Mouse (Mus musculus) urinary bladder, postnatal 10 days (tissue): ENCODE results near the gene Pgghg.
"Not testable (repeated sequence)": the region's sequence is repeated elsewhere in the genome, so short reads cannot be mapped to it uniquely, and the experiment has no call there.

ENCODE experiments used
- DNase-seq: peaks from one replicate; pipeline ENCODE4 v3.0.0; 2022; ENCODE audit warnings: low spot score

Pgghg gene

DNA sequence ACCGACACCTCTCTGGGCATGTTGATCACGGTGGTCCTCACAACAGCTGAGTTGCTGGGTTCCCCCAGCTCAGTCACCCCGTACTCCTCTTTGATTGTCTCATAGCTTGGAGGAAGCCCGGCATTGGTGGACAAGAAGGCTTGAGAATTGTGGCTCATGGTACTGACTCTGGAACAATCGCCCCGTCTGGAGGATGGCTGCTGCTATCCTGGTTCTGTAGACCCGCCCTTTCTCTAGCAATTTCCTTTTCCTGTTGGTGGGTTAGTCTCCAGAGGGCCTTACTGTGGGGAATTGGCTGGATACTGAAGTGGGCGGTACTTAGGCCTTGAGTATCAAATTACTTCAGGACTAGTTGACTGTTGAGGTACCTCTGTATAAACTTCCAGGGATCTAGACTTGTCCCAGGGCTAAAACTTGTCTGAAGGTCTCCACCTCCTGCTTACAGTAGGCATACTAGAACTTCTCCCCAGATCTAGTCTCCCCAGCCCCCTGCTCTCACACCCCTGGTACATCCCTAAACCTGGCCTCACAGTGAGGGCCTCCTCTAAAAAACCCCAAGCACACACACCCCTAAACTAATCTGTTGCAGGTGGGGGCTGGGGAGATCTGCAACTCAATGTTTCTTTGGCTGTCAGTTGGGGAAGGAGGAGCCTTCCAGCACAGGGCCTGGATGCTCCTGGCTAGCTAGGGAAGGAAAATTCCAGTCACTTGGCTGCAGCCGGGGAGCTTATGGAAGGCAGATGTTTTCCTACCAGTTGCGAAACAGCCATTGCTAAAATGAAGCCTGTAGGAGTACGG lies 14.8 kb downstream of the Pgghg start, which contains the start of the genes Gm45717 and Ifitm2:
Gm45717 (minus strand) TSS at position 180 of the 798 bp plus-strand sequence.
Ifitm2 (minus strand) TSS at position 230 of the 798 bp plus-strand sequence.
- no peak for DNase-seq

DNA sequence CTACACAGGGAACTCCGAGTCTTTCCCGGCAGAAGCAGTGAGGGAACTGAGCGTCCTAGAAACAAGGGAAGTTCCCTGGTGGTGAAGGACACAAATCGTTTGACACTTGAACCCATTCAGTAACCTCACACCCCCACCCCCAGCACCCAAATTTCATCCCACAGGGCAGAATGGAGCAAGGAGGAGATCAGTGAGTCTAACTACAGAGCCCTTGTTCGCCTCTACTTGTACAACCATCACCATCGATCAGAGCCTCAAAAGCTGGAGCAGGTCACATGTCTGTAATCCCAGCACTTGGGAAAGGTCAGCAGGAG lies 15.3 kb downstream of the Pgghg start:
- DNase-seq = no peak

DNA sequence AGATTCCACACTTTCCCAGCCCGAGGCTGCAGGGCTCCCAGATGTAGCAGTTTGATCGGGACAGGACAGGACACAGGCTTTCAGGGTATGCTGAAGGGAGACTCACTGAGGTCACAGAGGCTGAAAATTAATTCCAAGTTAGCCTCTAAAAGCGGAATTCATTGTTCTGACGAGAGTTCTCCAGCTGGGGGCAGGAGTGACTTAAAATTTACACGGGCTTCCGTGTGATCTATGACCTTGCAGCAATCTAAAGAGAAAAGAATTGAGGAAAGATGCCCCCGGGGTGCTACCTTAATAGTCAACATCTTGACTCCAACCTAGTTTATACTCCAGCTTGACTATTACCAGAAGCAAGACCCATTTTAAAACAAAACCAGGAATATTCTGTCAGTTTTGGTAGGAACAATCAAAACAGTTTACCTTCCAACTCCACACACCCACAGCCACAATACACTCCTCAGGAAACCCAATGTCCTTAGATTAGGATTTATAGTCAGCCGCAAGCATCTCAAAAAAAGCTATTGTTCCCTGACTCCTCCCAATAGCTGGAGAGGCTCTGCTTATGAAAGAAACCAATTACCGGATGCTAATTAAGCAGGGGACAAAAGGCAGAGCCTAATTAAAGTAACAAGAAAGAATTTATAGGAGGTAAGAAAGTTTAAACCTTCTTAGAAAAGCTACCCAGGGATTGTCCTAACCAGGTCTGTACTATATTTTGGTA lies 18.1 kb downstream of the Pgghg start:
- DNase-seq = no peak

DNA sequence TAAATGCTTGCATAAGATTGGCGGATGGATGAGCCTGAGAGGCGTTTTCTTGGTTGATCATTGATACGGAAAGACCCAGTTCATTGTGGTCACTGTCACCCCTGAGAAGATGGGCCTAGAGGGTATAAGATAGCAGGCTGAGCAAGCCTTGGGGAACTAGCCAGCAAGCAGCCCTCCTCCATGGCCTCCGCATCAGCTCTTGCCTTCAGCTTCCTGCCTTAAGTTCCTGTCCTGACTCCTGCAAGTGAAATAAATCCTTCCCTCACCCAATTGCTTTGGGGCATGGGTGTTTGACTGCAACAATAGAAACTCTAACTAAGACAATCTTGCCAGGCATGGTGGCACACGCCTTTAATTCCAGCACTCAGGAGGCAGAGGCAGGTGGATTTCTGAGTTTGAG lies 18.8 kb downstream of the Pgghg start:
- no peak for DNase-seq

DNA sequence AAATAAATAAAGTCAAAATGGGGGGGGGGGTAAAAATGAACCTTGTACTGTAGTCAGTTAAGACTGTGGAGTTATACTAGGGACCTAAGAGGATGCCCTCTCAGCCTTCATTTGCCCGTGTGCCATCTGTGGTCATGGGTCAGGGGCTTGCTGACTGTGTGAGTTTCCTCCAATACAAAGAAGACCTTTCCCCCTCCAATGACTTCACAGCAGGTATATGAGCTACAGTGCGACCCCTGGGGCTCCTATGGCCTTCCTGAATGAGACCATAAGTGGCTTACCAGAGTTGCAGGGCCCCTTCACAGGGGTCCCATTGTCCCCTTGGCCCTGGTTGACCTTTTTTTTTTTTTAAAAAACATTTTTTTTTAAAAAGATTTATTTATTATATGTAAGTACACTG lies 20.2 kb downstream of the Pgghg start:
- no peak for DNase-seq

DNA sequence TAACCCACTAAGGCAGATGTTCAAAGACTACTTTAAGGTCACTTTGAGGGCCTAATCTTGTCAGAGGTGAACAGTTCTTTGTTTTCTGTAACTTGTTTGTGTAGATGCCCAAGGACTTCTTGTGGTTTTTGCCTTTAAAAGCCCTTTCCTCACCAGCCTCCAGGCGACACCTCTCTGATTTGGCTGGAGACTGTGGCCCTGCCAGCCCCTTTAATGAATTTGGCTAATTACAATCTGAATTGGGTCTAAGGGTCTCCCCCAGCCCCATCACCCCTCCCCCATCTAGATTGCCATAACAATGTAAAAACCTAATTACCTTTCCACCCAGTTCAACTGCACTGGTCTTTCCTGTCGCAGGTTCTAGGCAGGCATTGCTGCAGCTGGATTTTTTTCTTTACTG lies 21.5 kb downstream of the Pgghg start:
- no peak for DNase-seq

DNA sequence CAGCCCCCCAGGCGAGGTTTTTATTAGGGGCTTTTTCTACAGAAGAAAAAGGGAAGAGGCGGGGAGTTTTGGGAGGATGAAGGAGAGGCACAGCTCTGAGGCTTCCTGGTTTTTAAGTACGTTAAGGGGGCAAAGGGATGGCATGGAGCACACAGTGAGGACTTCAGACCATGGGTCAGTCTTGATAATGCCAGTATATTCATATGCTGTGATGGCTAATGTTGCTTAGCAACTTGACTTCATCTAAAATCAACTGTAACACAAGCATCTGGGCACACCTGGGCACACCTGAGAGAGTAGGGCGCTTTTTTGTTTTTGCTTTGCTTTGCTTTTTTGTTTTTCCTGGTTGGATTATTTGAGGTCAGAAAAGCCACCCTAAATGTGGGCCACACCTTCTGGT lies 25.7 kb downstream of the Pgghg start, which contains the start of gene Ifitm1:
Ifitm1 (plus strand) TSS at position 301 of the 400 bp plus-strand sequence.
- DNase-seq = no peak

DNA sequence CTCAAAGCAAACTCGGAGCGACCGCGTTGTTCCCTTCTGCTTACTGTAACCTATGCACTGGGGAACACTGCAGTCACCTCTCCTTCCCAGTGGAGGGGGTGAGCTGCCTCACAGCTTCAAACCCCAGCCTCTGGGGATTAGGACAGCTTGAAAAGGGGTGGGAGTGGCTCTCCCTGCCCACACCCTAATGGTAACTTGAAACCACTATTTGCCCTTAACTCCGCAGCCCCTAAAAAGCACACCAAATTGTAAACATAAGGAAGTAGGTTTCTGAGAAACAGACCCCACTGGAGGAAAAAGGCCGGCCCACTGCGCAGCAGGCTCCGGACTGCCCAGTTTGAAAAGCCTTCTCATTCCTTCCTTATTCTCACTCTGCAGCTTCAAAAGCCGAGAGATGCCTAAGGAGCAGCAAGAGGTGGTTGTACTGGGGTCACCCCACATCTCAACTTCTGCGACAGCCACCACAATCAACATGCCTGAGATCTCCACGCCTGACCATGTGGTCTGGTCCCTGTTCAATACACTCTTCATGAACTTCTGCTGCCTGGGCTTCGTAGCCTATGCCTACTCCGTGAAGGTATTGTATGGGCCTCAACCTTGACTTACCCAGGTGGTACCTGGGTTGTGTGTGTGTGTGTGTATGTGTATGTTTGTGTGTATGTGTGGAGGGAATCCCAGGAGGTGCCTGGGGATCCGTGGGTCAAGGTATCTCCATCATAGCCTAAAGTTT lies 26.8 kb downstream of the Pgghg start:
- DNase-seq = no peak

DNA sequence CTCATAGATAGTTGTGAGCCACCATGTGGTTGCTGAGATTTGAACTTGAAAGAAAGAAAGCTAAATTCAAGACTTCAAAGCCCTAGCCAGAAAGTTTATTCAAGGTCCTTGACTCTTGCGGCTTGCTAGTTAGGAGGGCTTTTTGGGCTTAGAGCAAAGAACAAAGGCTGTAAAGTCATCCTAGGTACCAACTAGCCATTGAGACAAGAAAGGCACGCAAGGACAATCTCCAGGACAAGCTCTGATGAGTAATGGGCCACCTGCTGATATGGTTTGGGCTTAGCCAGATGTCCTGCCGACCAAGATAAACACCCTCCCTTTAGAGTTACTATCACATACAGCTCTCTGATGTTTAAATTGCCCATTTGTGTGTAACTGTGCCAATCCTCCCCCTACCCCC lies 27.5 kb downstream of the Pgghg start:
- not testable (repeated sequence) for DNase-seq

DNA sequence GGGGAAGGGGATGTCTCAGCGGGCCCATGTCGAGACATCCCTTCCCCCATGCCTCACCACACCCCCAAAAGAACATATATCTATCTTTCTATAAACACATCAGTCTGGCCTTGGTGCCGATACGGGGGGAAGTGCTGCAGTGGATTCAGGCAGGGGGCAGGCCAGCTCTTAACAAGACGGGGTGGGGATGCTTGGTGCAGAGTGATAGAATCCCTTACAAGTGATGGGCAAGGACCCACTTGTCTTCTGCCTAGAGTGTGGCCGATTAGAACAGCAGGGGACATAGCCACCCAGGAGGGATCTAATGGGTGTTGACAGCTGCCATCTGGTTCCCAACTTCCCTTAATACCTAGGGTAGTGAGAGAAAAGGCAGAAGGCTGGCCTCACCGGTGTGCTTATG lies 29.7 kb downstream of the Pgghg start:
- no peak for DNase-seq

DNA sequence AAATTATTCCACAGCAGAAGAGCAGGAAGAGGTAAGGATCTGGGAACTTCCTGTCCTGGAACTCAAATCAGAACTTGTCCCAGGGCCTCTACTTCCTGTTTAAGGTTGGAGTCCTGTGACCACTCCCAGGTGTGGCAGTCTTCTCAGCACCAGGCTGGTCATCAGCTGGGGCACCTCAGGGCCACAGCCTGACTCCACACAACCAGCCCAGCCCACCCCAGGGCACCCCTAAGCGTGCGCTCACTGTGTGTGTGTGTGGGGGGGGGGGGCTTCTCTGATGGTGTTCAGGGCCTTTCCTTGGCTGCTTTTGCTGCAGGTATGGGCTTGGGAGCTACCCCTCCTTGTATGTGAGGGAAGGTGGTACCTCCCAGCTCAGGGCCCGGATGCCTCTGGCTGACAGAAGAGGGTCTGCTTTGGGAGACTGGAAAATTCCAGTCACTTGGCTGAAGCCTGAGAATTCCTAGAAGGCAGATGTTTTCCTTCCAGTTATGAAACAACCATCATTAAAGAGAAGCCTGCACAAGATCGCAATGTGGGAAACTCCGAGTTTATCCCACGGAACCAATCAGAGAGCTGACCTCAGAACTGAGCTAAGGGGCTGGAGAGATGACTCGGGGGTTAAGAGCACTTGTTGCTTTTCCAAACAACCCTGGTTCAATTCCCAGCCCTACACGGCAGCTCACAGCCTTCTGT lies 30.4 kb downstream of the Pgghg start:
- DNase-seq = no peak

DNA sequence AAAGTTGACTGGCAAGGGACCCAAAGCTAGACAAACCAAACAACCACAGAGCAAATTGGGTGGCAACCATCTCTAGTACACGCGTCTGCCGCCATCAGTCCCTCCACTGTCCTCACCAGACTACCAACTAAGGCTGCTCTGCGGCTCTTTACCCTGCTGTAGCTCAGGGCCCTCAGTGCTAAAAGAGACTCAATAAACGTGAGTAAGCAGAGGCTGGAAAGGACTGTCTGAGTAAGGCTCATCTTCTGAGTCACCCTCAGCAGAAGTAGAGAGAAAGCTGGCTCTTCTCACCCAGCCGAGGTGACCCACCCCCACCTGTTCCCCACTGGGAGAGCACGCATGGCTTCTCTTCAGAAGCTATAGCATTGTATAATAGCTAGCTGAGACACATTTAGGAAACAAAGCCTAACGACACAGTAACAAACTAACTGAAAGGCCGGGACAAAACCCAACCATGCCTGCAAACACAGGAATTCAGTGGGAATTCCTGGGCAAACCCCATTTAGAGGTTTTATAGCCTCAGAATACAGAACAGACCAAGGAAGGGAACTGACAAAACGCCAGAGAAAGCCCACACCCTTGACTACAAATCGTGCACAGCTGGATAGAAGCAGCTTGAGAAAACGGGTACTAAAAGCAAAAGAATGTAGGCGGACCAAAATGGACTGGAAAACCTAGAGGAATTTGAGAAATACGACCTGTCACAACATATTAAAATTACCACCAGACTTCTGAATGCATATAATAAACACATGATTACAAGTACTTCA lies 32.4 kb downstream of the Pgghg start:
- no peak for DNase-seq

DNA sequence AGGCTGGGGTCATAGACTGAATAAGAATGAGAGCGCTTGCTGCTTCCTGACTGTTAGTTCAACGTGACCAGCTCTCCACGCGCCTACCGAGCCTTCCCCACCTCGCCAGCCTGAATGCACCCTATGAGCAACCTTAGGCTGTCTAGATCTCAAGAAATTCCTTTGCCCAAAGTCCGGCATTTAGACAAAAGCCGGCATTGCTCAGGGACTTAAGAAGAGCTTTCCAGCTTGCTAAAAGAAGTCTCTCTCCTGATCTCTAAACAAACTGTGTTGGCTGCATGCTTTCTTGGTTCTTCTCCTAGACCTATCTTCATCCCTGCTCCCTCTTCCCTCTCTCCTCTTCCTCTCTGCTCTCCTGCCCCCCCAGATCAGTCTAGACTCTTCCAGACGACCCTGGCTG lies 33.7 kb downstream of the Pgghg start:
- no peak for DNase-seq

DNA sequence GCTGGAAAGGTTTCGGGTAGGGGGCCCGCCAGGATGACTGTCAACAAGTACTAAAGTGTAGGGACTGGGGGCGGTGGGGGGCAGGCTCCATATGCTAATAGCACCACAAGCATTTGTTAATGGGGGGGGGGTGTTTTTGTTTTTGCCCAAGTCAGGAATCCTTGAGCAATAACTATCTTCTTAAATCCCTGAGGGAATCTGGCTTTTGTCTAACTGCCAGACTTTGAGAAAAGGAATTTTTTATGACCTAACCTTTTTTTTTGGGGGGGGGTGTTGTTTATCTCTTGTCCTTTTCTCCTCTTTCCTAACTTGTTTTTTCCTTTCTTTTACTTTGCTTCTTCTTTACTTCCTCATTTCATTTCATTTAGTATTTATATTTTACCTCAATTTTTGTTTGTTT lies 34.3 kb downstream of the Pgghg start:
- no peak for DNase-seq

DNA sequence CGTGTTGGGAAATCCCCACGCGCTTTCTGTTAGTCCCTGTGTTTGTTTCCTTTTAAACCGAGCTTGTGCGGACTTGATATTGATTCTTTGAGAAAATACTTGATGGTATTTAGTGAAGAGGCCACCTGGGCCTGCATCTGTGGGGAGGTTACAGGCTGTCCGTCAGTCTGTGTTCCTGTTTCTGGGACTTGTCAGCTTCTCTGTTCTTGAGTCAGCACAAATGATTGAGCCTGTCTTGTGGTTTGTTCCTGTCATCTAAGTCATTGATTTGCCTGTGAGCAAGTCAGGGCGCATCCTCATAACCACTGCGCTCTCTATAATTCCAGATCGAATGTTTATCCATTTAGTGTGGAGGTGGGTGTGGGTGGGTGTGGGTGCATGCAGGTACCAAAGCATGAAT lies 35.5 kb downstream of the Pgghg start:
- DNase-seq = not testable (repeated sequence)

DNA sequence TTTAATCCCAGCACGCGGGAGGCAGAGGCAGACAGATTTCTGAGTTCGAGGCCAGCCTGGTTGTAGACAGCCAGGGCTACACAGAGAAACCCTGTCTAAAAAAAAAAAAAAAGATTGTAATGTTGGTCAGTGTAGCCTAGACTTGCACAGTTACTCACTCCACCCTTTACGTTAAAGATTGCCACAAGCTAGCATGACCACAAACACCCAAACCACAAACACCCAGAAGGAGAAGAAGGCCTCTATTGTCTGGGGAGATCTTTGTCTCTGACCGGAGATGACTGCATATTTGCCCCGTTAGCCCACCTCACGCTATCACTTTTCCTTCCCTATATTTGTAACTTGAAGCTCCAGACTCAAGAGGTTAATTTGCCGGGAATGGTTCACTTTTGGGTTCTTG lies 40.5 kb downstream of the Pgghg start:
- no peak for DNase-seq

DNA sequence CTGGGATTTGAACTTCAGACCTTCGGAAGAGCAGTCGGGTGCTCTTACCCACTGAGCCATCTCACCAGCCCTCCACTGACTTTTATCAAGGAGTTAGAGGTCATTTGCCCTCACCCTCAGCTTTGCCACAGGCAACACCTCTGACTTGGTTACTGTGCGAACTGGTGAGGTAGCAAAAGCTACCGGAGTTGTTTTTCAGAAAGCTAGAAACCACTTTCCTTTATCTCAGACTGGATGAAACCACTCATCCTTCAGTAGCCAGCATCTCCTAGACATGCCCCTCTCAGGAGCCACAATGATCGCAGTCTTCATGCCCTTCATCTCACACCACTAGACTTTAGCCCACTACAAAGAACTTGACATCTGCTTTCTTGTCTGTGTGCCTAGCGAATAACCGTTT lies 41.8 kb downstream of the Pgghg start:
- no peak for DNase-seq

DNA sequence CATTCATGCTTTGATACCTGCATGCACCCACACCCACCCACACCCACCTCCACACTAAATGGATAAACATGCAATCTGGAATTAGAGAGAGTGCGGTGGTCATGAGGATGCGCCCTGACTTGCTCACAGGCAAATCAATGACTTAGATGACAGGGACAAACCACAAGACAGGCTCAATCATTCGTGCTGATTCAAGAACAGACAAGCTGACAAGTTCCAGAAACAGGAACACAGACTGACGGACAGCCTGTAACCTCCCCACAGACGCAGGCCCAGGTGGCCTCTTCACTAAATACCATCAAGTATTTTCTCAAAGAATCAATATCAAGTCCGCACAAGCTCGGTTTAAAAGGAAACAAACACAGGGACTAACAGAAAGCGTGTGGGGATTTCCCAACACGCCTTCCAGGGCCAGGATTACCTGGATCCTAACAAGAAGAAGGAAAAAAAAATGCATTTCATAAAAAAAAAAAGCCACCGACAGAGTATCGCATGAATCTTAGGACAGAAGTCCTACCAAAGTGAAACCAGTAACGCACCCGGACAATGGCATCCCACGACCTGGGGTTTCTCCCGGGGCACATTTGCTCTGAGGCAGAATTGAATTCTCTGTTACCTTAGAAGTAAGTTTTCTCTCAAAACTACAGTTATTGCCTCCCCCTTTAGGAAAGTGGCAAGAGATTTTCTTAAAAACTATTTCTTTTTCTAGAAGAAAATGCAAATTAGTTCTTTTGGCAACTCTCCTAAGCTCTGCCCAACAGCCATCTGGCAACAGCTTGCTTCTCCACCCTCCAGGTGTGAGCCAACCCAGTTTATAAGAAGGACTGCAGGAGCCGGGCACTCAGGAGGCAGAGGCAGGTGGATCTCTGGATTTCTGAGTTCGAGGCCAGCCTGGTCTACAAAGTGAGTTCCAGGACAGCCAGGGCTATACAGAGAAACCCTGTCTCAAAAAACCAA lies 46.3 kb downstream of the Pgghg start:
- DNase-seq = no peak

DNA sequence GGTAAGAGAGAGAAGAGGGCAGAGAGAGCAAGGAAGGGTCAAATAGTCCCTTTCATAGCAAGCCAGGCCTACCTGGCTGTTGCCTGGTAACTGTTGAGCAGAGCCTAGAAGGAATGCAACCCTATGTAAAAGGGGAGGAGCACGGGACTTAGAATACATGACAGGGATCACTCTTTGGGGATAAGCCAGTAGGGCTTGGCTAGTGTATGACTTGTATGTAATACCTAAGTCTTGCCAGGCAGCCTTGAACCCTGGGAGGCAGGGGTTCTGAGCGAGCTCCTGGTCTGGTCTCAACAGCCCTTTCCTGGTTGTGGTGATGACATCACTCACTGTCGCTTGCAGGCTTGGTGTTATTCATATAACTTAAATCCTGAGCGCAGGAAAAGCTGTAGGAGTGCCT lies 47.8 kb downstream of the Pgghg start:
- DNase-seq = no peak

DNA sequence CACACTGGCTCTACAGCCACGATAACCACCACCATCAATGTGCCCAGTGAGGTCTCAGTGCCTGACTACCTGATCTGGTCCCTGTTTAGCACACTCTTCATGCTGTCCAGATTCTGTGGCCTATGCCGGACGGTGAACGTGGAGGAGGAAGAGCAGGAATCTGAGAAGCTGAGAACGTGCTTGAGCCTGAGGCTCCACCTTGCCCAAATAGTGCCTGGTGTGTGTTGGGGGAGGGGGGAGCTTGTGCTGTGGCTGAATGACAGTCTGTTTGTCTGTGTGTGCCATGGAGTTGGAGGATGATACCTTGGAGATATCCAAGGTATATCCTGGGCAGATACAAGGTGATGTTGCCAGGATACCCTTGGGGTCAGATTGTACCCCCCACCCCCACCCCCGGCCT lies 49.0 kb downstream of the Pgghg start:
- DNase-seq = no peak
